Mouse (Mus musculus): Measurements from ENCODE around the gene Wscd2. TPM values are rescaled to one million over a fixed set of nuclear protein-coding genes. Genes with fewer than 3 reads are reported as not detected.

The Wscd2 gene
- polyA plus RNA-seq, 1 experiment from 2014 or later: 13.7 TPM

DNA sequence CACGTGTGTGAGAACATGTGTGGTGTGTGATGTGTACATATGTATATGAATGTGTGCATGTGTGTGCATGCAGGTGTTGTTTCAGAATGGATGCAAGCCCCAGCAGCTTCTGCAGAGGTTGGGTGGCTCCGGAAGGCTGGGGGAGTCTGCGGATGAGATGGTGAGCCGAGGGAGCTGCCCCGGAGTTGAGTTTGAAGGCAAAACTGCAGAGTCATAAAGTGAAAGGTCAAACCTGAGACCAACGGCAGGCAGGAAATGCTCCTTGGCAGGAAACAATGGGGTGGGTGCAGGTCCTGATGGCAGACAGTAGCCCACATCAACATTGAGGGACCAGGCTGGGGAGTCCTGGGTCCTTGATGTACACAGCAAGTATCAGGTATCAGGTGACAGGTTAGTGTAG lies 15.9 kb downstream of the Wscd2 start:
- 82% methylated on average over 6 of the region's 6 CpGs for WGBS
- Histone ChIP-seq H3K4me2 (replicated peaks) (no peak overlapping the region), H3K27ac (no peak overlapping the region), H3K4me3 (replicated peaks; ENCODE audit: low read length) (no peak overlapping the region), H3K36me3 (replicated peaks; ENCODE audit: control insufficient read depth, insufficient read depth) (no peaks in the 10 kb centered on the region), H3K4me1 (replicated peaks; ENCODE audit: control insufficient read depth, insufficient read depth, low read length) (peaks cover 30% of the 10 kb centered on the region), H3K9ac (no peak overlapping the region), H3K9me3 (ENCODE audit: control insufficient read depth, low read length) (no peaks in the 10 kb centered on the region), H3K27me3 (ENCODE audit: control insufficient read depth, insufficient read depth, low read length) (no peaks in the 10 kb centered on the region)
- no peak for ATAC-seq (ENCODE audit: low FRiP score)
- no peak for DNase-seq (ENCODE audit: low spot score)

DNA sequence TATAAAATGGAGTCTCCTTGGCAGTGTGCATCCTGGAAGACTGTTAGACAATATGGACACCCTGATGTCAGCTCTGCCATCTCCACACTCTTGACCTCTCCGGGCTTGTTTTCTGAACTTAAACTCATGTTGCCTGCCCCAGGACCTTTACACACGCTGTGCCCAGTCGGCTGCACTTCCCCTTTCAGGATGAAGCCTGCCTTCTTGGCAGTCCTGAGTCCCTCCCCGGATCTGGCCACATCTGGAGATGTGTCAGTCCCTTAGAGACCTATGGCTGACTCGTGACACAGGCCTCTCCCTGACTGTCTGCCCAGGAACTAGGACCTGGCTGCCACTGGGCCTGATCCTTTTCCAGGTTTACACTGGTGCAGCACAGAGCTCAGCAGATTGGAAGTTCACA lies 16.6 kb downstream of the Wscd2 start:
- peaks cover 30% of the 10 kb centered on the region for H3K4me1 ChIP-seq (replicated peaks; ENCODE audit: control insufficient read depth, insufficient read depth, low read length)

DNA sequence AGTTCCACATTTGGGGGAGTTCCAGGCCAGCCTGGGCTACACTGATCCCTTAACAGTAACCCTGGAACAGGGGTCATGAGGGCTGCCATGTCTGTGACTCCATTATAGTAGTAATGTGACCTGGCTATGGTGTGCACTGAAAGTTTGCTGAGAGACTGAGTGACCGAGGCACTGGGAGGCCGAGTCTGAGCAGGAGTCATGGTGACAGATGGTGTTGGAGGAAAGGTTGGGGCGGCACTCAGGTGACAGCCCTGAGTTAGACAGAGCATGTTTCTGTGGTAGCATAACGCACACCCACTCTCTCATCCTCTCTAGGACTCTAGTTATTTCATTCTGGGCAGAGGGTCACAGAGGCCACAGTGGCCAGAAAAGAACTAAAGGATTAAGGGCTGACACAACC lies 19.0 kb downstream of the Wscd2 start:
- Histone ChIP-seq H3K27me3 (ENCODE audit: control insufficient read depth, insufficient read depth, low read length) (no peaks in the 10 kb centered on the region), H3K36me3 (replicated peaks; ENCODE audit: control insufficient read depth, insufficient read depth) (no peaks in the 10 kb centered on the region), H3K4me3 (replicated peaks; ENCODE audit: low read length) (no peak overlapping the region), H3K9ac (no peak overlapping the region), H3K27ac (no peak overlapping the region), H3K9me3 (ENCODE audit: control insufficient read depth, low read length) (no peaks in the 10 kb centered on the region), H3K4me1 (replicated peaks; ENCODE audit: control insufficient read depth, insufficient read depth, low read length) (peaks cover 15% of the 10 kb centered on the region), H3K4me2 (replicated peaks) (no peak overlapping the region)
- ATAC-seq (ENCODE audit: low FRiP score) (no peak), DNase-seq (ENCODE audit: low spot score) (no peak)
- WGBS: 89% methylated on average over 4 of the region's 4 CpGs

More for the DNA sequence above, 16.6 kb downstream of the Wscd2 start:
- no peak overlapping the region for H3K4me2 ChIP-seq (replicated peaks)
- no peak for DNase-seq (ENCODE audit: low spot score)
- H3K9ac ChIP-seq: no peak overlapping the region
- no peaks in the 10 kb centered on the region for H3K9me3 ChIP-seq (ENCODE audit: control insufficient read depth, low read length)
- no peaks in the 10 kb centered on the region for H3K36me3 ChIP-seq (replicated peaks; ENCODE audit: control insufficient read depth, insufficient read depth)
- WGBS: 81% methylated on average over 5 of the region's 5 CpGs
- no peak for ATAC-seq (ENCODE audit: low FRiP score)
- no peak overlapping the region for H3K27ac ChIP-seq
- H3K4me3 ChIP-seq (replicated peaks; ENCODE audit: low read length): no peak overlapping the region
- H3K27me3 ChIP-seq (ENCODE audit: control insufficient read depth, insufficient read depth, low read length): no peaks in the 10 kb centered on the region

DNA sequence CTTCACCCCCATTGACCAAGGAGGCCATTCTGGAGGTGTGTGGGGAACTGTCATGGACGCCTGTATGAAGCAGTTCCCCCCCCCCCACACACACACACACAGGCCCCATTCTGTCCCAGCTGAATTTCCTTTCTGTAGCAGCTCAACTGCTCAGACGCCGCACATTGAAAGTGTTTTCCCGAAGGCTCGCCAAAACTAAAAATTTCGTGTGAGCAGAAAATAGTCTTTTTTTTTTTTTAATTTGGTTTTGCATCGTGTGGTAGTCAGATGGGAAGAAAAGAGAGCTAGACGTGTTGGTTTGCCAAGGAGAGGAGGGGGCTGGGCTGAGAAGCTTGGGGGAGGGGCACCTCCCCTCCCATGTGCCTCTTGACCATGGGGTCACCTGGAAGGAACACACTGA lies 23.5 kb downstream of the Wscd2 start:
- Histone ChIP-seq H3K27me3 (ENCODE audit: control insufficient read depth, insufficient read depth, low read length) (no peaks in the 10 kb centered on the region), H3K36me3 (replicated peaks; ENCODE audit: control insufficient read depth, insufficient read depth) (no peaks in the 10 kb centered on the region), H3K4me1 (replicated peaks; ENCODE audit: control insufficient read depth, insufficient read depth, low read length) (peaks cover 19% of the 10 kb centered on the region), H3K27ac (no peak overlapping the region), H3K4me2 (replicated peaks) (no peak overlapping the region), H3K9ac (no peak overlapping the region), H3K9me3 (ENCODE audit: control insufficient read depth, low read length) (no peaks in the 10 kb centered on the region), H3K4me3 (replicated peaks; ENCODE audit: low read length) (no peak overlapping the region)
- DNase-seq (ENCODE audit: low spot score) (no peak), ATAC-seq (ENCODE audit: low FRiP score) (no peak)
- WGBS: 71% methylated on average over 8 of the region's 8 CpGs

DNA sequence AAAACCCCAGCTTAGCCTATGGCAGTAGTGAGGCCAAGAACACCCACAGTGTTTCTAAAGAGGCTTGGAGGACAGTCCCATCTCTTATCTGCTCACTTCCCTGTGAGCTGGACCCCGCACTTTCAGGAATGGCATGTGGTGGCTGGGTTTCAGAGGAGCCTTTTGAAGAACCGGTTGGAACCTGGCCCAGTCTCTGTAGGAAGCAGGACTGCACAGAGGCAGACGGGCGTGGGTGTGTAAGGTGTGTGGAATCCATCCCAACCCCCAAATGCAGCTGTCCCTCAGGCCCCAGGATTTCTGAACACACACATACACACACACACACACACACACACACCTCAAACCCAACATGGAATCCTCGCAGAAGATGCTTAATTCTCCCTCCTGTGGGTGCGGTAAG lies 23.9 kb downstream of the Wscd2 start:
- 84% methylated on average over 6 of the region's 6 CpGs for WGBS
- H3K27me3 ChIP-seq (ENCODE audit: control insufficient read depth, insufficient read depth, low read length): no peaks in the 10 kb centered on the region
- ATAC-seq (ENCODE audit: low FRiP score) (no peak), DNase-seq (ENCODE audit: low spot score) (no peak)
- H3K36me3 ChIP-seq (replicated peaks; ENCODE audit: control insufficient read depth, insufficient read depth): no peaks in the 10 kb centered on the region
- H3K27ac ChIP-seq: no peak overlapping the region
- peaks cover 19% of the 10 kb centered on the region for H3K4me1 ChIP-seq (replicated peaks; ENCODE audit: control insufficient read depth, insufficient read depth, low read length)
- no peak overlapping the region for H3K9ac ChIP-seq
- no peak overlapping the region for H3K4me2 ChIP-seq (replicated peaks)
- no peaks in the 10 kb centered on the region for H3K9me3 ChIP-seq (ENCODE audit: control insufficient read depth, low read length)
- H3K4me3 ChIP-seq (replicated peaks; ENCODE audit: low read length): no peak overlapping the region

DNA sequence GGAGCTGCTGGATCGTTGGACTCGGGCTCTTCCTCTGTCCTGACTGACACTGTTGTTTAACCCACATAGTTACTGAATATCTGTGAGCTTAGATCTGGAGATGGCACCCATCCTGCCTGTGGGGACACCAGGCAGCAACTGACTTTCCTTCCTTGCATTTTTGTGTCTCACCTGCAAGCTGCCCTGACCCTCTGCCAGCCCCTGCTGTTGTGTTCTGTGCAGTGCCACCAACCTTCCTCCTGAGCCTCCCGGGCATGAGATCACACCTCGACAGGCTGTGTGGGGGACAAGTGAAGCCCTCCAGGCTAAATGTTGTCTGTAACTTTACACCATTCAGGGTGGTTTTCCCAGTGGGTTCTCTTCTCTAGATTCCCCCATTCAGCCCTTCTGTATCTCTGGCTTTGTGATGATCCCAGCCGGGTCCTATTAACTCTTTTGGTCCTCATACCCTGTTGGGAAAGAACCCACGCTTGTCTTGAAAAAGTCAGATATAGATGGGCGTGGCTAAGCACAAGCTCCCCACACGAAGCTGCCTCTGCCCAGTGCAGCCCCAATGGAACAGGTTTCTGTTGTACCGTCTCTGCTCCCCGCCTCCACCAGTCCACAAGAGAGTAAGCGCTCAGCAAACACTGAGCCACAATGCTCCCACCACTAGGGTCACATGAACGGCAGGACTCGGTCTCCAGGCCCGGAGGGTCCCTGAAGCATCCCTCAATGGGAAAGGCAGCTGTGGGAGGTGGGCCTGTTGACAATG lies 26.2 kb downstream of the Wscd2 start:
- no peak overlapping the region for H3K4me3 ChIP-seq (replicated peaks; ENCODE audit: low read length)
- peaks cover 14% of the 10 kb centered on the region for H3K4me1 ChIP-seq (replicated peaks; ENCODE audit: control insufficient read depth, insufficient read depth, low read length)
- H3K27me3 ChIP-seq (ENCODE audit: control insufficient read depth, insufficient read depth, low read length): no peaks in the 10 kb centered on the region
- ATAC-seq (ENCODE audit: low FRiP score) (peak; percentile 48; the same call in 1 of the 2 replicates), DNase-seq (ENCODE audit: low spot score) (no peak)
- no peaks in the 10 kb centered on the region for H3K36me3 ChIP-seq (replicated peaks; ENCODE audit: control insufficient read depth, insufficient read depth)
- no peak overlapping the region; the same call in 1 of the 2 replicates for H3K9ac ChIP-seq
- no peaks in the 10 kb centered on the region for H3K9me3 ChIP-seq (ENCODE audit: control insufficient read depth, low read length)
- WGBS: 37% methylated on average over 14 of the region's 14 CpGs
- H3K27ac ChIP-seq: peak overlapping the region; percentile 40; the same call in 1 of the 2 replicates
- peak overlapping the region; percentile 18; the same call in 1 of the 2 replicates for H3K4me2 ChIP-seq (replicated peaks)

DNA sequence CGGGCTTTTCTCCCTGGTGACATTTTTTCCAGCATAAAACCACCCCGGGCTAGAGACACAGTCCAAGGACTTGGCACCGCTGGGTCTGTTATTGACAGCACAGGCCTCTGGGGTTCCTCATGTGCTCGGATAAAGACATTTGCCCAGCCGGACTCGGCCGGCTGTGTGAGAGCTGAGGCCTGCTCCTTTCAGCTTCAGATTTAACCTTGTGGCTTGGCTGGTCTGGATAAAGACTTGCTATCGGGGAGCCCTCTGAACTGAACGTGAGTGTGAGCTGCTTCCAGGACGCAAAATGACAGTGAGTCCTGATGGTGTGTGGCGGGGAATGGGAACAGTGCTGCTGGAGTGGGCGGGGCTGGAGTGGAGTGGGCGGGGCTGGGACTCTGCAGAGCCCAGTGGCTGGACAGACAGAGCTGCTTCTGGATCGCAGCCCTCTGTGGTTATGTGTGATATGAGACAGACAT lies 26.8 kb downstream of the Wscd2 start:
- Histone ChIP-seq H3K36me3 (replicated peaks; ENCODE audit: control insufficient read depth, insufficient read depth) (no peaks in the 10 kb centered on the region), H3K4me1 (replicated peaks; ENCODE audit: control insufficient read depth, insufficient read depth, low read length) (peaks cover 14% of the 10 kb centered on the region), H3K9ac (no peak overlapping the region; the same call in 1 of the 2 replicates), H3K27me3 (ENCODE audit: control insufficient read depth, insufficient read depth, low read length) (no peaks in the 10 kb centered on the region), H3K9me3 (ENCODE audit: control insufficient read depth, low read length) (no peaks in the 10 kb centered on the region), H3K4me3 (replicated peaks; ENCODE audit: low read length) (no peak overlapping the region), H3K4me2 (replicated peaks) (peak overlapping the region; percentile 18), H3K27ac (peak overlapping the region; percentile 40)
- 10% methylated on average over 14 of the region's 14 CpGs for WGBS
- peak; percentile 59; the same call in 1 of the 2 replicates for ATAC-seq (ENCODE audit: low FRiP score)
- DNase-seq (ENCODE audit: low spot score): no peak

DNA sequence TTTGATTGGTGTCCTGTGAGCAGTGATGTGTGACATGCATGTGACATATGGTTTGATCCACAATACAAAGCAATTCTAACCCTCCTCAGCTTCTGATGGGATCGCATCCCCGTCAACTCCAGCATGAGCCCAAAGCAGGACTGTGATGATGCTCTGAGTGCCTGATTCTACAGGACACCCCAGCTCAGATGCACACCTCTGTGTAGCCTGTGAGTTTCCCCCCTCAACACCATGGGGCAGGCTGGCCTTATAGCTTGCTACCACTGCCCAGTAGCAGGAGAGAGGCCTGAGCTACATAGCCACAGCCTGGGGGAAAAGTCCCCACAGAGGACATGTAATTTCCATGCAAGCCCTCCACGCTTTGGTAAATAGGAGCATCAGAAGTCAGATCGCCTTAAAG lies 27.3 kb downstream of the Wscd2 start:
- ATAC-seq (ENCODE audit: low FRiP score) (no peak), DNase-seq (ENCODE audit: low spot score) (no peak)
- no peaks in the 10 kb centered on the region for H3K9me3 ChIP-seq (ENCODE audit: control insufficient read depth, low read length)
- no peaks in the 10 kb centered on the region for H3K36me3 ChIP-seq (replicated peaks; ENCODE audit: control insufficient read depth, insufficient read depth)
- H3K4me3 ChIP-seq (replicated peaks; ENCODE audit: low read length): no peak overlapping the region
- WGBS: 49% methylated on average over 4 of the region's 4 CpGs
- H3K4me1 ChIP-seq (replicated peaks; ENCODE audit: control insufficient read depth, insufficient read depth, low read length): peaks cover 14% of the 10 kb centered on the region
- H3K9ac ChIP-seq: no peak overlapping the region
- no peak overlapping the region for H3K4me2 ChIP-seq (replicated peaks)
- no peaks in the 10 kb centered on the region for H3K27me3 ChIP-seq (ENCODE audit: control insufficient read depth, insufficient read depth, low read length)
- H3K27ac ChIP-seq: peak overlapping the region; percentile 63; the same call in 1 of the 2 replicates

DNA sequence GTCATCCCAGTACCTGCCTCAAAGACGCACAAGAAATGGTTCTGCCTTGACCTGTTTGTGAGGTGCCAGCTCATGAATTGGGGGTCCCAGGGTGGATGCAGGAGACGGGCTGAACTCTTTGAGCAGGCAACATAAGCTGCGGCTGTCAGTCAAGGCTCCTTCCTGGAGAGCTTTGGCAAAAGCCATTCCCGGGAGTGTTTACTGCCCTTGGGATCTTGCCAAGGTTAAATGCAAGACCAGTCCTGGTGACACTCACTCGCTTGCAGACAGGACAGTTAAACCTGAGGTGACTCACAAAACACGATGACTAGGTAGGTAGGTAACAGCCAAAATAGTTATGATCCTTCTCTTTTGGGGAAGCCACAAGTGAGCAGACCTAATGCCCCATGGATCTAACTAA lies 30.9 kb downstream of the Wscd2 start:
- WGBS: 76% methylated on average over 6 of the region's 6 CpGs

More for the DNA sequence above, 30.9 kb downstream of the Wscd2 start:
- no peak overlapping the region for H3K27ac ChIP-seq
- no peak for ATAC-seq (ENCODE audit: low FRiP score)
- no peaks in the 10 kb centered on the region for H3K36me3 ChIP-seq (replicated peaks; ENCODE audit: control insufficient read depth, insufficient read depth)
- H3K4me3 ChIP-seq (replicated peaks; ENCODE audit: low read length): no peak overlapping the region
- H3K4me1 ChIP-seq (replicated peaks; ENCODE audit: control insufficient read depth, insufficient read depth, low read length): peaks cover 10% of the 10 kb centered on the region
- H3K9ac ChIP-seq: no peak overlapping the region
- no peak overlapping the region for H3K4me2 ChIP-seq (replicated peaks)
- DNase-seq (ENCODE audit: low spot score): no peak
- no peaks in the 10 kb centered on the region for H3K9me3 ChIP-seq (ENCODE audit: control insufficient read depth, low read length)
- H3K27me3 ChIP-seq (ENCODE audit: control insufficient read depth, insufficient read depth, low read length): no peaks in the 10 kb centered on the region

All from hindbrain, embryonic 14.5 days (tissue).